18 mouse cellular contexts compared by ENCODE assay signal in genomic region chr16:26723952-26724747, GRCm38 (mm10).
DNase-seq lines count a peak whose midpoint lies in the region; ATAC-seq and TF ChIP-seq lines count a peak whose summit lies in the region.
"Had no signal": no experiment of that assay in that cellular context is flagged by ENCODE, and none has a peak within 500 bp of the region (broad histone marks: within the 10 kb centered on the region; RNA-seq: fewer than 3 reads in every experiment).

No protein-coding gene starts in this region.

- 80% methylated on average over 5 of the region's 5 CpGs for WGBS in neural tube, embryonic 15.5 days
- 59% methylated on average over 5 of the region's 5 CpGs for WGBS in heart, embryonic 12.5 days

- TF ChIP-seq CTCF in brain, embryonic 14.5 days (IDR thresholded peaks at IDR 0.05; ENCODE audit: borderline replicate concordance, extremely low read depth, insufficient read depth, insufficient read length), result no peak

- H3K4me3 ChIP-seq in neural tube, embryonic 15.5 days (replicated peaks), result no peak overlapping the region
- no peak overlapping the region for H3K4me3 ChIP-seq in heart, embryonic 12.5 days
- H3K4me3 ChIP-seq: hindbrain, embryonic 12.5 days; midbrain, embryonic 13.5 days had no signal

- H3K9ac ChIP-seq in neural tube, embryonic 15.5 days (replicated peaks), result no peak overlapping the region
- H3K9ac ChIP-seq in heart, embryonic 12.5 days, result no peak overlapping the region
- H3K9ac ChIP-seq: forebrain, postnatal 0 days; hindbrain, embryonic 12.5 days; liver, postnatal 0 days; midbrain, embryonic 13.5 days had no signal

- H3K4me1 ChIP-seq in neural tube, embryonic 15.5 days, result no peaks in the 10 kb centered on the region
- peaks cover 2% of the 10 kb centered on the region; the same call in 1 of the 2 replicates for H3K4me1 ChIP-seq in heart, embryonic 12.5 days (replicated peaks)
- H3K4me1 ChIP-seq: hindbrain, embryonic 12.5 days; midbrain, embryonic 13.5 days had no signal

- H3K9me3 ChIP-seq in neural tube, embryonic 15.5 days (replicated peaks), result no peaks in the 10 kb centered on the region
- no peaks in the 10 kb centered on the region for H3K9me3 ChIP-seq in heart, embryonic 12.5 days (replicated peaks)
- H3K9me3 ChIP-seq: hindbrain, embryonic 12.5 days; midbrain, embryonic 13.5 days had no signal

- no peak for TF ChIP-seq POLR2A in brain, embryonic 14.5 days (IDR thresholded peaks at IDR 0.05; ENCODE audit: borderline replicate concordance, extremely low read depth, insufficient read depth, insufficient read length, poor library complexity, severe bottlenecking)

- H3K4me2 ChIP-seq in neural tube, embryonic 15.5 days, result no peak overlapping the region
- H3K4me2 ChIP-seq in heart, embryonic 12.5 days, result no peak overlapping the region
- H3K4me2 ChIP-seq: hindbrain, embryonic 12.5 days; midbrain, embryonic 13.5 days had no signal

- H3K27ac ChIP-seq in neural tube, embryonic 15.5 days (replicated peaks), result no peak overlapping the region
- H3K27ac ChIP-seq in heart, embryonic 12.5 days (ENCODE audit: poor library complexity, severe bottlenecking), result no peak overlapping the region
- H3K27ac ChIP-seq: hindbrain, embryonic 12.5 days; midbrain, embryonic 13.5 days had no signal

- peak; percentile 21 for DNase-seq in neural tube, embryonic 10.5 days (ENCODE audit: extremely low spot score, low spot score)
- peak; percentile 9 for DNase-seq in brain, embryonic 14.5 days (ENCODE audit: low read depth)
- peak; percentile 41 for DNase-seq in forelimb bud, embryonic 11.5 days (ENCODE audit: low read depth, low spot score)
- DNase-seq in adrenal gland, adult 2 months, result no peak
- DNase-seq: adrenal gland, postnatal 10 days; cerebellum, adult 2 months; forebrain, postnatal 0 days; heart, adult 18-20 months; layer of hippocampus, postnatal 36 days; liver, postnatal 0 days; lung, postnatal 36 days; right cerebral cortex, adult 18-20 months had no signal

- ATAC-seq in neural tube, embryonic 15.5 days (ENCODE audit: low FRiP score), result no peak
- peak; percentile 32; the same call in 1 of the 2 replicates for ATAC-seq in neutrophil, adult 5-6 weeks (ENCODE audit: extremely low read depth, insufficient number of reproducible peaks, low FRiP score, poor library complexity, severe bottlenecking)
- no peak for ATAC-seq in heart, embryonic 12.5 days (ENCODE audit: insufficient number of reproducible peaks, low FRiP score)
- ATAC-seq: forebrain, postnatal 0 days; inflammation-experienced regulatory T-cells, adult 6 months; liver, postnatal 0 days; midbrain, embryonic 13.5 days had no signal

- H3K36me3 ChIP-seq in neural tube, embryonic 15.5 days, result no peaks in the 10 kb centered on the region
- H3K36me3 ChIP-seq in heart, embryonic 12.5 days, result no peaks in the 10 kb centered on the region
- H3K36me3 ChIP-seq: hindbrain, embryonic 12.5 days; midbrain, embryonic 13.5 days had no signal

- H3K27me3 ChIP-seq in neural tube, embryonic 15.5 days (replicated peaks), result no peaks in the 10 kb centered on the region
- H3K27me3 ChIP-seq in heart, embryonic 12.5 days (replicated peaks), result no peaks in the 10 kb centered on the region
- H3K27me3 ChIP-seq: hindbrain, embryonic 12.5 days; midbrain, embryonic 13.5 days had no signal
